Mouse (Mus musculus): Measurements from ENCODE around the gene Gigyf2. TPM values are rescaled to one million over a fixed set of nuclear protein-coding genes. Genes with fewer than 3 reads are reported as not detected.
"Not testable (repeated sequence)": the region's sequence is repeated elsewhere in the genome, so short reads cannot be mapped to it uniquely, and the experiment has no call there.

Gene Gigyf2
- polyA plus RNA-seq, 1 experiment from 2014 or later, result 51.9 TPM

DNA sequence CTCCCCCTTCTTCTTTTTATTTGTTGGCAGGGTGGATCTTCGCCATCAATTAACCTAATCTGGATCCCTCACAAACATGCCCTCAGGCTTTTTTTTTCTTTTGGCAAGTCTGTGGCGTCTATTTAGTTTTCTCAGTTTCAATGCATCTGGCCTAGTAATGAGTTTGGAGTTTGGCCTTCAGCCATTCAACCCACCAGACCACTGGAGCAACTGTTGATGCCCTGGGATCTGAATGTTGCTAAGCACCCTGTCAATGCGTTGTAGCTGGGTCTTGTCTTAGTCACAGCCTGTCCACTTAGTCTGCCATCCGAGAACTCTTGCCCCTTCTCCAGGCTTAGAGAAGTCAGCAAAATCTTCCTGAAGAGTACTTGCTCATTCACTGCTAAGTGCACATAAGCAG, 131.2 kb downstream of the Gigyf2 start:
- H3K9ac ChIP-seq (ENCODE audit: low read length), result no peak overlapping the region
- no peak overlapping the region for H3K4me2 ChIP-seq
- no peak overlapping the region for H3K4me3 ChIP-seq (ENCODE audit: low read depth, low read length)
- no peaks in the 10 kb centered on the region for H3K36me3 ChIP-seq (ENCODE audit: control insufficient read depth, insufficient read depth, low read length)
- no peaks in the 10 kb centered on the region for H3K4me1 ChIP-seq (ENCODE audit: control insufficient read depth, insufficient read depth, low read length)
- ATAC-seq (ENCODE audit: low FRiP score) (no peak), DNase-seq (ENCODE audit: low spot score, missing footprints) (no peak)
- H3K27ac ChIP-seq (ENCODE audit: low read depth, low read length), result no peak overlapping the region
- no peaks in the 10 kb centered on the region for H3K9me3 ChIP-seq (ENCODE audit: control insufficient read depth, low read length)
- no peaks in the 10 kb centered on the region for H3K27me3 ChIP-seq (ENCODE audit: control insufficient read depth, insufficient read depth, low read length)
- 90% methylated on average over 4 of the region's 4 CpGs for WGBS

GRCm38 (mm10) chr1:87459856-87460255, 133.1 kb downstream of the Gigyf2 start:
- H3K27ac ChIP-seq (ENCODE audit: low read depth, low read length); DNase-seq (ENCODE audit: low spot score, missing footprints); ATAC-seq (ENCODE audit: low FRiP score); H3K36me3 ChIP-seq (ENCODE audit: control insufficient read depth, insufficient read depth, low read length); H3K4me2 ChIP-seq; H3K9ac ChIP-seq (ENCODE audit: low read length); H3K9me3 ChIP-seq (ENCODE audit: control insufficient read depth, low read length); H3K4me3 ChIP-seq (ENCODE audit: low read depth, low read length); H3K4me1 ChIP-seq (ENCODE audit: control insufficient read depth, insufficient read depth, low read length); H3K27me3 ChIP-seq (ENCODE audit: control insufficient read depth, insufficient read depth, low read length): not testable (repeated sequence)
- WGBS, result 88% methylated on average over 5 of the region's 7 CpGs

GRCm38 (mm10) chr1:87467469-87467868, 140.7 kb downstream of the Gigyf2 start:
- no peak for ATAC-seq (ENCODE audit: low FRiP score)
- WGBS, result 85% methylated on average over 9 of the region's 9 CpGs

GRCm38 (mm10) chr1:87468321-87468720, 141.5 kb downstream of the Gigyf2 start:
- DNase-seq (ENCODE audit: low spot score, missing footprints), result no peak
- no peak overlapping the region for H3K4me3 ChIP-seq (ENCODE audit: low read depth, low read length)
- no peaks in the 10 kb centered on the region for H3K4me1 ChIP-seq (ENCODE audit: control insufficient read depth, insufficient read depth, low read length)
- H3K9ac ChIP-seq (ENCODE audit: low read length), result no peak overlapping the region
- 80% methylated on average over 6 of the region's 6 CpGs for WGBS
- no peaks in the 10 kb centered on the region for H3K9me3 ChIP-seq (ENCODE audit: control insufficient read depth, low read length)
- H3K4me2 ChIP-seq, result no peak overlapping the region
- no peak overlapping the region for H3K27ac ChIP-seq (ENCODE audit: low read depth, low read length)
- H3K36me3 ChIP-seq (ENCODE audit: control insufficient read depth, insufficient read depth, low read length), result no peaks in the 10 kb centered on the region
- no peak for ATAC-seq (ENCODE audit: low FRiP score)
- no peaks in the 10 kb centered on the region for H3K27me3 ChIP-seq (ENCODE audit: control insufficient read depth, insufficient read depth, low read length)

More at GRCm38 (mm10) chr1:87467469-87467868, 140.7 kb downstream of the Gigyf2 start:
- H3K27me3 ChIP-seq (ENCODE audit: control insufficient read depth, insufficient read depth, low read length), result no peaks in the 10 kb centered on the region
- H3K9me3 ChIP-seq (ENCODE audit: control insufficient read depth, low read length), result no peaks in the 10 kb centered on the region
- H3K27ac ChIP-seq (ENCODE audit: low read depth, low read length), result no peak overlapping the region
- H3K36me3 ChIP-seq (ENCODE audit: control insufficient read depth, insufficient read depth, low read length), result no peaks in the 10 kb centered on the region
- DNase-seq (ENCODE audit: low spot score, missing footprints), result no peak
- no peaks in the 10 kb centered on the region for H3K4me1 ChIP-seq (ENCODE audit: control insufficient read depth, insufficient read depth, low read length)
- no peak overlapping the region for H3K9ac ChIP-seq (ENCODE audit: low read length)
- no peak overlapping the region for H3K4me2 ChIP-seq
- no peak overlapping the region for H3K4me3 ChIP-seq (ENCODE audit: low read depth, low read length)

- not testable (repeated sequence) for DNase-seq (ENCODE audit: low spot score, missing footprints); H3K36me3 ChIP-seq (ENCODE audit: control insufficient read depth, insufficient read depth, low read length); ATAC-seq (ENCODE audit: low FRiP score); H3K4me2 ChIP-seq; H3K27me3 ChIP-seq (ENCODE audit: control insufficient read depth, insufficient read depth, low read length); H3K9ac ChIP-seq (ENCODE audit: low read length); H3K9me3 ChIP-seq (ENCODE audit: control insufficient read depth, low read length); H3K27ac ChIP-seq (ENCODE audit: low read depth, low read length); H3K4me1 ChIP-seq (ENCODE audit: control insufficient read depth, insufficient read depth, low read length); H3K4me3 ChIP-seq (ENCODE audit: low read depth, low read length)
- WGBS, result 41% methylated on average over 9 of the region's 10 CpGs
Observed at GRCm38 (mm10) chr1:87469971-87470370, 143.2 kb downstream of the Gigyf2 start, which contains the start of gene Snorc. Gene Snorc (plus strand): TSS chr1:87470271.

- H3K4me2 ChIP-seq, result no peak overlapping the region
- H3K36me3 ChIP-seq (ENCODE audit: control insufficient read depth, insufficient read depth, low read length), result no peaks in the 10 kb centered on the region
- H3K4me1 ChIP-seq (ENCODE audit: control insufficient read depth, insufficient read depth, low read length), result peaks cover 5% of the 10 kb centered on the region; the same call in 1 of the 2 replicates
- no peak overlapping the region for H3K27ac ChIP-seq (ENCODE audit: low read depth, low read length)
- no peak for ATAC-seq (ENCODE audit: low FRiP score)
- H3K27me3 ChIP-seq (ENCODE audit: control insufficient read depth, insufficient read depth, low read length), result peaks cover 9% of the 10 kb centered on the region; the same call in 1 of the 2 replicates
- H3K4me3 ChIP-seq (ENCODE audit: low read depth, low read length), result no peak overlapping the region
- no peak for DNase-seq (ENCODE audit: low spot score, missing footprints)
- H3K9me3 ChIP-seq (ENCODE audit: control insufficient read depth, low read length), result no peaks in the 10 kb centered on the region
- H3K9ac ChIP-seq (ENCODE audit: low read length), result no peak overlapping the region
- WGBS, result 86% methylated on average over 7 of the region's 7 CpGs
Observed at GRCm38 (mm10) chr1:87471914-87472313, 145.1 kb downstream of the Gigyf2 start.

DNA sequence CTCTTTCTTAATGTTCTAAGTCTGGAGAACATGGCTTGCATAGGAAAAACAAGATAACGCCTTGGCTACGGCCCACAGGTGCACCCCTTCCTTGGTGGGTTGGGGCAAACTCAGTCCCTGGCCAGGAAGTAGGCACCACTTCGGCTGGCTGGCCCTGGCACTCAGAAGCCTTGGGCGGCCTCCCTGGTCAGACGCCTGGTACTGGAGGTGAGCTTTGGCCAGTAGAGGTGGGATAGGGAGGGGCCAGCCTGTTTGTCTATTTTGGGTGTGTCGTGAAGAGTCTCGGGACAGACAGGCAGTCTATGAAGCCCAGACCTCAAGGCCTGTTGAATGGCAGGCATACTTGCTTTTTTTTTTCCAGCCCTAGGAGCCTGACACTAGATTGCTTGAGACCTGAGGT, 145.8 kb downstream of the Gigyf2 start:
- no peaks in the 10 kb centered on the region for H3K9me3 ChIP-seq (ENCODE audit: control insufficient read depth, low read length)
- no peak for ATAC-seq (ENCODE audit: low FRiP score)

GRCm38 (mm10) chr1:87475076-87475895, 148.5 kb downstream of the Gigyf2 start:
- WGBS, result 2% methylated on average over 38 of the region's 42 CpGs
- Histone ChIP-seq H3K4me1 (ENCODE audit: control insufficient read depth, insufficient read depth, low read length) (peaks cover 5% of the 10 kb centered on the region; the same call in 1 of the 2 replicates), H3K36me3 (ENCODE audit: control insufficient read depth, insufficient read depth, low read length) (no peaks in the 10 kb centered on the region), H3K27me3 (ENCODE audit: control insufficient read depth, insufficient read depth, low read length) (peaks cover 9% of the 10 kb centered on the region; the same call in 1 of the 2 replicates), H3K4me3 (ENCODE audit: low read depth, low read length) (peak overlapping the region; percentile 36), H3K27ac (ENCODE audit: low read depth, low read length) (no peak overlapping the region), H3K4me2 (peak overlapping the region; percentile 78), H3K9me3 (ENCODE audit: control insufficient read depth, low read length) (no peaks in the 10 kb centered on the region), H3K9ac (ENCODE audit: low read length) (peak overlapping the region; percentile 63)
- DNase-seq (ENCODE audit: low spot score, missing footprints) (peak; percentile 90), ATAC-seq (ENCODE audit: low FRiP score) (peak; percentile 50)

More for the DNA sequence above, 145.8 kb downstream of the Gigyf2 start:
- WGBS, result 90% methylated on average over 7 of the region's 7 CpGs
- H3K4me1 ChIP-seq (ENCODE audit: control insufficient read depth, insufficient read depth, low read length), result peaks cover 5% of the 10 kb centered on the region; the same call in 1 of the 2 replicates
- no peak overlapping the region for H3K27ac ChIP-seq (ENCODE audit: low read depth, low read length)
- DNase-seq (ENCODE audit: low spot score, missing footprints), result no peak
- peaks cover 9% of the 10 kb centered on the region; the same call in 1 of the 2 replicates for H3K27me3 ChIP-seq (ENCODE audit: control insufficient read depth, insufficient read depth, low read length)
- H3K9ac ChIP-seq (ENCODE audit: low read length), result no peak overlapping the region
- no peaks in the 10 kb centered on the region for H3K36me3 ChIP-seq (ENCODE audit: control insufficient read depth, insufficient read depth, low read length)
- no peak overlapping the region for H3K4me3 ChIP-seq (ENCODE audit: low read depth, low read length)
- H3K4me2 ChIP-seq, result no peak overlapping the region

GRCm38 (mm10) chr1:87482546-87482945, 155.7 kb downstream of the Gigyf2 start:
- Histone ChIP-seq H3K4me1 (ENCODE audit: control insufficient read depth, insufficient read depth, low read length) (no peaks in the 10 kb centered on the region), H3K4me3 (ENCODE audit: low read depth, low read length) (no peak overlapping the region), H3K27ac (ENCODE audit: low read depth, low read length) (no peak overlapping the region), H3K9me3 (ENCODE audit: control insufficient read depth, low read length) (no peaks in the 10 kb centered on the region), H3K9ac (ENCODE audit: low read length) (no peak overlapping the region), H3K27me3 (ENCODE audit: control insufficient read depth, insufficient read depth, low read length) (no peaks in the 10 kb centered on the region), H3K36me3 (ENCODE audit: control insufficient read depth, insufficient read depth, low read length) (no peaks in the 10 kb centered on the region), H3K4me2 (no peak overlapping the region)
- 82% methylated on average over 4 of the region's 4 CpGs for WGBS
- DNase-seq (ENCODE audit: low spot score, missing footprints) (no peak), ATAC-seq (ENCODE audit: low FRiP score) (no peak)
